Mouse (Mus musculus) CH12.LX (cell line): ENCODE results near the gene Tex12.

Experiments
- CTCF ChIP-seq, 2 experiments: IDR thresholded peaks in 1 of 2; conservative IDR thresholded peaks in 1 of 2; 2 replicates each; pipeline ENCODE4 v1.5.1; 2011 to 2012; ENCODE audit warnings: low read depth in 2 of 2, low read length in 2 of 2, improper control_type of control experiment in 1 of 2, inconsistent platforms in 1 of 2, mild to moderate bottlenecking in 1 of 2, moderate library complexity in 1 of 2
- E2F4 ChIP-seq: IDR thresholded peaks from 2 replicates; pipeline ENCODE4 v1.6.1; 2011; ENCODE audit warnings: low read depth, low read length, improper control_type of control experiment; ENCODE audit not compliant: insufficient replicate concordance
- EP300 ChIP-seq: IDR thresholded peaks from 2 replicates; pipeline ENCODE4 v1.6.1; 2011; ENCODE audit warnings: low read length, improper control_type of control experiment
- MAX ChIP-seq: IDR thresholded peaks from 2 replicates; pipeline ENCODE4 v1.6.1; 2011; ENCODE audit warnings: low read length, improper control_type of control experiment
- MXI1 ChIP-seq: IDR thresholded peaks from 2 replicates; pipeline ENCODE4 v1.6.1; 2011; ENCODE audit warnings: mild to moderate bottlenecking, low read depth, low read length, improper control_type of control experiment
- POLR2A ChIP-seq: IDR thresholded peaks from 2 replicates; pipeline ENCODE4 v1.6.1; 2011; ENCODE audit warnings: low read depth, mild to moderate bottlenecking, improper control_type of control experiment, low read length

DNA sequence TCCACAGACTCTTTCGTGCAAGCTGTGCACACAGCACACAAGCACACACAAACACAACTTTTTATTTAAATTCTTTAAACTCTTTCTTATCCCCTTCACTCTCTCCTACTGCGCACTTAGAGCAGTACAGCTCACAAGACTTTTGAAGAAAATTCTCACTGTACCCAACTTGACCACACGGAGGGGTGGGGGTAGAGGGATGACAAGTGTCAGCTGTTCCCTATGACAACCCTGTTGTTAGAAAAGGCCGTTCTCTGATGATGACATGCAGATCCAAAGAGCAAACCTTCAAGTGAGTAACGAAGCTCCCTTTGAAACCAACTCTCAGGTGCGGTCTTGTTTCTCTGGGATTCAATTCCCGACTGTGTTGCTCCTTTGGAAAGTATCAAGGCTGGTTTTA is 33.3 kb downstream of the Tex12 start:
- TF ChIP-seq EP300 (no peak), POLR2A (no peak), E2F4 (no peak), CTCF (conservative IDR thresholded peaks at IDR 0.05 in 1 of 2, IDR thresholded peaks at IDR 0.05 in 1 of 2; ENCODE audit: low read depth in 2 of 2, low read length in 2 of 2) (no peak), MAX (no peak), MXI1 (no peak)
